Mouse (Mus musculus) limb, embryonic 14.5 days (tissue): Measurements from ENCODE around the gene Atcay. TPM values are rescaled to one million over a fixed set of nuclear protein-coding genes. Genes with fewer than 3 reads are reported as not detected.
"Not testable (repeated sequence)": the region's sequence is repeated elsewhere in the genome, so short reads cannot be mapped to it uniquely, and the experiment has no call there.

ENCODE experiments used
- ATAC-seq: fragments of 200-750 bp; cut with Nextera tagmentation; 2 replicates; pipeline ENCODE4 v1.8.0; 2017; ENCODE audit warnings: low read depth, moderate number of reproducible peaks, moderate TSS enrichment; ENCODE audit not compliant: low FRiP score
- DNase-seq: peaks from one replicate; pipeline ENCODE4 v3.0.0-alpha.2; 2015; ENCODE audit warnings: low spot score
- H3K27ac ChIP-seq: fragments of 300-500 bp; sonication (generic); replicated peaks from 2 replicates; pipeline ENCODE4 v1.5.1; 2014; ENCODE audit warnings: low read depth, mild to moderate bottlenecking, low read length, moderate library complexity, mixed read lengths
- H3K27me3 ChIP-seq: fragments of 300-500 bp; sonication (generic); 2 replicates; pipeline ENCODE4 v1.6.1; 2014; ENCODE audit warnings: low read length, mixed read lengths; ENCODE audit not compliant: control insufficient read depth, insufficient read depth
- H3K36me3 ChIP-seq: fragments of 300-500 bp; sonication (generic); 2 replicates; pipeline ENCODE4 v1.6.1; 2014; ENCODE audit warnings: mild to moderate bottlenecking, low read length, moderate library complexity, mixed read lengths; ENCODE audit not compliant: control insufficient read depth, insufficient read depth
- H3K4me1 ChIP-seq: fragments of 300-500 bp; sonication (generic); 2 replicates; pipeline ENCODE4 v1.6.1; 2014; ENCODE audit warnings: antibody characterized with exemption, low read length, mixed read lengths; ENCODE audit not compliant: control insufficient read depth, insufficient read depth
- H3K4me2 ChIP-seq: fragments of 300-500 bp; sonication (generic); replicated peaks from 2 replicates; pipeline ENCODE4 v1.6.1; 2014; ENCODE audit warnings: low read depth, mild to moderate bottlenecking, low read length, moderate library complexity; ENCODE audit not compliant: severe bottlenecking
- H3K4me3 ChIP-seq: fragments of 300-500 bp; sonication (generic); replicated peaks from 2 replicates; pipeline ENCODE4 v1.5.1; 2014; ENCODE audit warnings: low read length
- H3K9ac ChIP-seq: fragments of 300-500 bp; sonication (generic); 2 replicates; pipeline ENCODE4 v1.6.1; 2014; ENCODE audit warnings: mild to moderate bottlenecking, low read depth, low read length, moderate library complexity; ENCODE audit not compliant: severe bottlenecking
- H3K9me3 ChIP-seq: fragments of 300-500 bp; sonication (generic); 2 replicates; pipeline ENCODE4 v1.6.1; 2016; ENCODE audit warnings: low read length; ENCODE audit not compliant: control insufficient read depth
- POLR2A ChIP-seq: fragments of 200-500 bp; IDR thresholded peaks from 2 replicates; pipeline ENCODE4 v1.8.0; 2012; ENCODE audit warnings: inconsistent platforms, mild to moderate bottlenecking, moderate library complexity, borderline replicate concordance; ENCODE audit not compliant: insufficient read depth, insufficient read length; ENCODE audit errors: extremely low read depth
- WGBS: fragments of 180-500 bp; shearing (Covaris S2); extraction: QIAGEN DNeasy Blood & Tissue Kit; methylation state at CpG from one replicate; pipeline ENCODE4 v1.1.7; 2014; 5-methylcytosine and 5-hydroxymethylcytosine counted together
- polyA plus RNA-seq, 2 experiments: library from polyadenylated mRNA; depleted of rRNA in 1 of 2; stranded (reverse) in 1 of 2; unstranded in 1 of 2; fragments of >200 nt; fragmentation: Nextera tagmentation in 1 of 2; extraction: Ambion mirVana in 1 of 2; gene quantifications; 2 replicates each; pipeline versions ENCODE4 v1.2.1 to v1.2.3; 2012 to 2014

The Atcay gene
- polyA plus RNA-seq, 2 experiments, result 0.67 TPM; not detected in 1

DNA sequence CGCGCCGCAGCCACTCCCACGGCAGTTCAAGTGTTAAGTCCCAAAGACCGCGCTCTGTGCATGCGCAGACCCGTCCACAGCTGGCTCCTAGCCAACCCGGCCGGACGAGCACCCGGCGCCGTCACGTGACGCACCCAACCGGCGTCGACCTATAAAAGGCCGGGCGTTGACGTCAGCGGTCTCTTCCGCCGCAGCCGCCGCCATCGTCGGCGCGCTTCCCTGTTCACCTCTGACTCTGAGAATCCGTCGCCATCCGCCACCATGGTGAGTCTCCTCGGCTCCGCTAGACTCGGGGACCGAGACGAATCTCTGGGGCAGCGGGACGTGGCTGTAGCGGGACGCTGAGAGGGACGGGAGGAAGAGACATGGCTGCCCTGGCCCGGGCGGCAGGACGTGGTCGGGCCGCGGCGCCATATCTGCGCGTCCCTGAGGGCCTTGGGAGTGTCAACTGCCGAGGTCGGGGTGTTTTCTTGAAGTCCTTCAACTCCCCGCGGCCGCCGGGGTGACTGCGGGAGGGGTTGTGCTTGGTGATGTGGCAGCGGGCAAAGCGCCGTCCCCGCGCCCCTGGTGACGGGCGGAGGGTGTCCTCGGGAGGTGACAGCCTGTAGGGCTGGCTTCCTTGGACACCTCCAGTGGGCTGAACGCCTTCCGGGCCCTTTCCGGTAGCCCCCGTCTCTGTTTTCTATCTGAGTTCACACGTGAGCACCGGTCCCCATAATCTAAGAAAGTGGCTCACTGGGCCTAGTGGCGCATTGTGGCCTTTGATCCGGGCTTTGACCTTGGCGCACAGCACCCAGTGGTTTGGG, 54.0 kb downstream of the Atcay start, which contains the start of gene Eef2:
Eef2 (plus strand) TSS at position 166 of the 806 bp plus-strand sequence.
- H3K27ac ChIP-seq, result peak within 1 kb of the TSS; percentile 91
- no peaks in the 10 kb centered on the region for H3K9me3 ChIP-seq
- peaks cover 33% of the 10 kb centered on the region for H3K4me1 ChIP-seq
- peak within 1 kb of the TSS; percentile 97 for H3K4me2 ChIP-seq
- H3K27me3 ChIP-seq, result no peaks in the 10 kb centered on the region
- WGBS, result under 1% methylated on average over 60 of the region's 77 CpGs
- H3K4me3 ChIP-seq, result peak within 1 kb of the TSS; percentile 98
- DNase-seq (peak; percentile 97), ATAC-seq (peak; percentile 88)
- H3K9ac ChIP-seq, result peak within 1 kb of the TSS; percentile 99
- H3K36me3 ChIP-seq, result peaks cover 47% of the 10 kb centered on the region
- TF ChIP-seq POLR2A, result peak; percentile 98

DNA sequence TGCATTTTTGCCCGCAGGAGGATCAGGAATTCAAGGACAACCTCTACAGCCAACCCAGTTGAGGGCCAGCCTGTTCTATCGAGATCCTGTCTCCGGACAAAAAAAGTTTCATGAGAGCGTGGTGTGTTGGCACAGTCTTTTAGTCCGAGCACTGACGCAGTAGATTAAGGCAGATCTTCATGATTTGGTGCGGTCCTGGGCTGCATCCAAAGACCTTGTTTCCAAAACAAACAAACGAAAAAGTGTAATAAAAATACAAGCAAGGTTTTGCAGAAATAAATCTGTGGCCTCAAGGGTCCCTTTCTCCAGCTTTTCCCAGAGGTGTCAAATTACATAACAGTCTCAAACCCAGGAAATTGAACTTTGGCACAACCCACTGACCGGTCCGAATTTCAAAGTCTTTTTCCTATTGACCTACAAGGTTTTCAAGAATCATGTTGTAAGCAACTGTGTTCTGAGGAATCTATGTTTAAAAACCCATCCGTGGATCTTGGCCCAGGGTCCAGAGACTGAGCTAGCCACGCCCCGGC, 54.6 kb downstream of the Atcay start:
- Histone ChIP-seq H3K36me3 (peaks cover 40% of the 10 kb centered on the region), H3K4me1 (peaks cover 33% of the 10 kb centered on the region), H3K9me3 (no peaks in the 10 kb centered on the region), H3K27me3 (no peaks in the 10 kb centered on the region), H3K4me3 (peak overlapping the region; percentile 98), H3K27ac (peak overlapping the region; percentile 84), H3K9ac (no peak overlapping the region), H3K4me2 (peak overlapping the region; percentile 97)
- ATAC-seq (peak; percentile 30), DNase-seq (no peak)
- WGBS, result 3% methylated on average over 13 of the region's 13 CpGs
- no peak for TF ChIP-seq POLR2A

DNA sequence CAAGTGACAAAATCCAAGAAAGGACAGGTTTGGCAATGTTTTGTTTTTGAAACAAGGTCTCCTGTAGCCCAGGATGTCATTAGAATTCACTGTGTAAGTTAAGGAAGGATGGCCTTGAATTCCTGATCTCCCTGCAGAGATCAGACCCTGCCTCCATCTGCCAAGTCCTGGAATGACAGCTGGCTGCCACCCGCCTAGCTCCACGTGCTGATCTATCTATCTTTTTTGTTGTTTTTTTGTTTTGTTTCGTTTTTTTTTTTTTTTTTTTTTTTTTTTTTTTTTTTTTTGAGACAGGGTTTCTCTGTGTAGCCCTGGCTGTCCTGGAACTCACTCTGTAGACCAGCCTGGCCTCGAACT, 55.3 kb downstream of the Atcay start:
- H3K4me3 ChIP-seq, result peak overlapping the region; percentile 37; the same call in 1 of the 2 replicates
- not testable (repeated sequence) for DNase-seq, ATAC-seq, H3K9me3 ChIP-seq, H3K27me3 ChIP-seq, H3K9ac ChIP-seq
- 6% methylated on average over 4 of the region's 4 CpGs for WGBS
- peak overlapping the region; percentile 97 for H3K4me2 ChIP-seq
- H3K4me1 ChIP-seq, result peaks cover 33% of the 10 kb centered on the region
- peaks cover 33% of the 10 kb centered on the region for H3K36me3 ChIP-seq
- H3K27ac ChIP-seq, result peak overlapping the region; percentile 84

DNA sequence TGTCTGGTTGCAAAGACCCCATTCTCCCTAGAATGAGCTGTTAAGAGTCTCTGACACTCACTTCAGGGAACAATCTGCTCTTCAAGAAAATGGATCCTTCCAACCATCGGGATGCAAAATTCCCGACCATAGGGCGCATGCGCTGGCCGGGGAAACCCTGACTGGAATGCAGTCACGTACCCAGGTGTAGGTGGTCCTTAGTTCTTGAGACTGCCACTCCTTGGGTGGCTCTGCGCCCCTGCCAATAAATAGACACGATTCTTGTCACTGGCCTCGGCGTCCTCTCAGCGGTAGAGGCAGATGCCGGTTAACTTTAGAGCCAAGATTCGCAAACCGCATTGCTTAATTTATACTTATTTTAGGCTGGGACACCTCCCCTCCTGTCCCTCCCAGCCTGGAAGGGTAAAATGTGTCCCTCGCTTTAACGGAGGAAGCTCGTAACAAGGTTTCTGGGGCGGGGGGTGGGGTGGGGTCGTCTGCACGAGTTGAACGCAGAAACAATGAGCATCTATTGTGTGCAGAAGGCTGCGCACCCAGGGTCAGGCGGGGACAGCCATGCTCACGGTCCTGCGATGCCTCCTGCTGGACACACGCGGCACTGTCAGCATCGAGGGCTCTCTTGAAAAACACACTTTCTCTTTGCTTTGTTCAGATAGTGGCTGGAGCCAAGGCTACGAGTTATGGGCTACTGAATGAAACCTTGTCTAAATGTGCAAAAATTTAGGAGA, 55.9 kb downstream of the Atcay start:
- Histone ChIP-seq H3K9me3 (no peaks in the 10 kb centered on the region), H3K4me2 (peak overlapping the region; percentile 62), H3K4me1 (peaks cover 33% of the 10 kb centered on the region), H3K36me3 (peaks cover 28% of the 10 kb centered on the region), H3K4me3 (peak overlapping the region; percentile 37), H3K9ac (peak overlapping the region; percentile 52), H3K27ac (peak overlapping the region; percentile 84), H3K27me3 (no peaks in the 10 kb centered on the region)
- TF ChIP-seq POLR2A, result peak; percentile 36; the same call in 1 of the 2 replicates
- DNase-seq (peak; percentile 84), ATAC-seq (peak; percentile 62)
- 3% methylated on average over 29 of the region's 29 CpGs for WGBS

DNA sequence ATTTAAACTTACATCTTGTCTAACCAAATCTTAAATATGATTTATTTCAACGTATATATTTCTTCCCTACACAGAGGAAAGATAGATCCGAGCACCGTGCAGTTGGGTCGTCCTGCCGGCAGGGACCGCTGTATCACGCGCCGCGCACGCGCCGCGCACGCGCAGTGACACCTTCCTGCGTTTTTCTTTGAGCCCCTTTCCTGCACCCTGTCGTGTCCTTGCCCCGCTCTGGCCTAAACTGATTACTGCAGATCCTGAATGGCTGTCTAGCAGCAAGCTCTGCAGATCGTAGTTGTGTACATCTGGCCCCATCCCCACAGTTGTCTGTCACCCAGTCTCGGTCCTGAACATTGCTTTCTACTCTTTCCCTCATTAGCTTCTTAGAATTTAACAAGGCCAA, 57.5 kb downstream of the Atcay start:
- peaks cover 33% of the 10 kb centered on the region for H3K4me1 ChIP-seq
- peak; percentile 85 for DNase-seq
- ATAC-seq, result peak; percentile 16; the same call in 1 of the 2 replicates
- no peaks in the 10 kb centered on the region for H3K9me3 ChIP-seq
- peak overlapping the region; percentile 37 for H3K4me2 ChIP-seq
- WGBS, result 5% methylated on average over 21 of the region's 21 CpGs
- peak overlapping the region; percentile 74 for H3K27ac ChIP-seq
- peaks cover 11% of the 10 kb centered on the region for H3K36me3 ChIP-seq
- no peaks in the 10 kb centered on the region for H3K27me3 ChIP-seq
- no peak for TF ChIP-seq POLR2A
- peak overlapping the region; percentile 9; the same call in 1 of the 2 replicates for H3K9ac ChIP-seq
- peak overlapping the region; percentile 12; the same call in 1 of the 2 replicates for H3K4me3 ChIP-seq

DNA sequence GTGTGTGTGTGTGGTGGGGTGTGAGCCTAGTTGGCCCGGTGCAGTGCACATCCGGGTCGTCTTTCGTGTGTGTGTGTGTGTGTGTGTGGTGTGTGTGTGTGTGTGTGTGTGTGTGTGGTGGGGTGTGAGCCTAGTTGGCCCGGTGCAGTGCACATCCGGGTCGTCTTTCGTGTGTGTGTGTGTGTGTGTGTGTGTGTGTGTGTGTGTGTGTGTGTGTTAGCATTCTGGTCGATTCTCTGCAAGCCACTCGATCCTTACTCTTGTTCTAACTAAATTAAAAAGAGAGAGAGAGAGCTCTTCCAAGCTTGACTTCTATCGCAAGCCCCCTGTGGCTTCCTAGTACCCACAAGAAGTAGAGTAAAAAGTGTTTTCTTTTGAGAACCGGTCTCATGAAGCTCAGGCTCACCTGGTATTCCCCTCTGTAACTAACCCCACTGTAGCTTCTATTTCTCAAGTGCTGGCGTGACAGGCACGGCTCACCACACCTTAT, 61.2 kb downstream of the Atcay start:
- WGBS, result 53% methylated on average over 9 of the region's 14 CpGs
- Histone ChIP-seq H3K4me1 (peaks cover 22% of the 10 kb centered on the region), H3K36me3 (peaks cover 11% of the 10 kb centered on the region), H3K27ac (0 out of 2 replicates have a peak overlapping the region, but pooled peaks have one; percentile 38)
- not testable (repeated sequence) for H3K9me3 ChIP-seq, ATAC-seq, DNase-seq, H3K4me3 ChIP-seq, H3K27me3 ChIP-seq, H3K9ac ChIP-seq, H3K4me2 ChIP-seq
